Mouse (Mus musculus): Measurements from ENCODE around the gene Pla2g10. TPM values are rescaled to one million over a fixed set of nuclear protein-coding genes. Genes with fewer than 3 reads are reported as not detected.

The Pla2g10 gene
- 0.40 TPM for polyA plus RNA-seq (2017; shearing (Covaris generic))

GRCm38 (mm10) chr16:13730285-13731255, at the start of gene Pla2g10:
Pla2g10 (minus strand) TSS chr16:13730983.

GRCm38 (mm10) chr16:13671685-13672385, 58.9 kb downstream of the Pla2g10 start, which contains the start of the genes Bfar and 3110001I22Rik:
Bfar (plus strand) TSS chr16:13671858.
3110001I22Rik (plus strand) TSS chr16:13671929.

GRCm38 (mm10) chr16:13667878-13668343, 62.9 kb downstream of the Pla2g10 start, which contains the start of gene Parn:
Parn (minus strand) TSS chr16:13668170.

Other genes starting within 250 kb of the Pla2g10 start
- gene Parn, start 62.8 kb downstream of the Pla2g10 start, polyA plus RNA-seq (2017; shearing (Covaris generic)), result 65.6 TPM
- 68.9 TPM for gene Bfar, start 59.1 kb downstream of the Pla2g10 start, polyA plus RNA-seq (2017; shearing (Covaris generic))
- gene 3110001I22Rik, start 59.1 kb downstream of the Pla2g10 start, polyA plus RNA-seq (2017; shearing (Covaris generic)), result 11.9 TPM
- 49.3 TPM for gene Rrn3, start 49.7 kb upstream of the Pla2g10 start, polyA plus RNA-seq (2017; shearing (Covaris generic))
- gene Ntan1, start 87.9 kb upstream of the Pla2g10 start, polyA plus RNA-seq (2017; shearing (Covaris generic)), result 177 TPM
- gene Pdxdc1, start 172.1 kb upstream of the Pla2g10 start, polyA plus RNA-seq (2017; shearing (Covaris generic)), result 55.9 TPM
- gene Mpv17l, start 172.2 kb upstream of the Pla2g10 start, polyA plus RNA-seq (2017; shearing (Covaris generic)), result 0.43 TPM

All from inflammation-experienced regulatory T-cells, adult 16 weeks (primary cell).